Mouse (Mus musculus) liver, embryonic 13.5 days (tissue): ENCODE measurements around the gene Cfap299. TPM values are rescaled to one million over a fixed set of nuclear protein-coding genes. Genes with fewer than 3 reads are reported as not detected.
"Not testable (repeated sequence)": the region's sequence is repeated elsewhere in the genome, so short reads cannot be mapped to it uniquely, and the experiment has no call there.

Source experiments
- ATAC-seq: fragments of 200-750 bp; cut with Nextera tagmentation; 2 replicates; pipeline ENCODE4 v1.8.0; 2017; ENCODE audit warnings: low read depth, mild to moderate bottlenecking, moderate number of reproducible peaks, moderate library complexity
- DNase-seq: peaks from one replicate; pipeline ENCODE4 v3.0.0; 2022
- H3K27ac ChIP-seq: fragments of 300-500 bp; sonication (generic); 2 replicates; pipeline ENCODE4 v1.5.1; 2015; ENCODE audit warnings: moderate library complexity, mild to moderate bottlenecking, inconsistent platforms
- H3K27me3 ChIP-seq: fragments of 300-500 bp; sonication (generic); 2 replicates; pipeline ENCODE4 v1.6.1; 2015; ENCODE audit warnings: mild to moderate bottlenecking, inconsistent platforms
- H3K36me3 ChIP-seq: fragments of 300-500 bp; sonication (generic); 2 replicates; pipeline ENCODE4 v1.6.1; 2015; ENCODE audit warnings: mild to moderate bottlenecking, inconsistent platforms
- H3K4me1 ChIP-seq: fragments of 300-500 bp; sonication (generic); replicated peaks from 2 replicates; pipeline ENCODE4 v1.6.1; 2015; ENCODE audit warnings: inconsistent platforms
- H3K4me2 ChIP-seq: fragments of 300-500 bp; sonication (generic); 2 replicates; pipeline ENCODE4 v1.6.1; 2015; ENCODE audit warnings: inconsistent platforms, mild to moderate bottlenecking, moderate library complexity
- H3K4me3 ChIP-seq: fragments of 300-500 bp; sonication (generic); replicated peaks from 2 replicates; pipeline ENCODE4 v1.5.1; 2015; ENCODE audit warnings: mild to moderate bottlenecking, inconsistent platforms
- H3K9ac ChIP-seq: fragments of 300-500 bp; sonication (generic); 2 replicates; pipeline ENCODE4 v1.6.1; 2015; ENCODE audit warnings: mild to moderate bottlenecking, inconsistent platforms
- H3K9me3 ChIP-seq: fragments of 300-500 bp; sonication (generic); replicated peaks from 2 replicates; pipeline ENCODE4 v1.6.1; 2016; ENCODE audit warnings: inconsistent platforms
- WGBS: fragments of 180-500 bp; shearing (Covaris S2); methylation state at CpG from one replicate; pipeline ENCODE4 v1.1.7; 2015; ENCODE audit not compliant: insufficient replicate concordance; 5-methylcytosine and 5-hydroxymethylcytosine counted together
- polyA plus RNA-seq: library from polyadenylated mRNA; unstranded; fragments of >200 nt; fragmentation: Nextera tagmentation; extraction: Ambion mirVana; gene quantifications from 2 replicates; pipeline ENCODE4 v1.2.1, GENCODE M21; 2015

Cfap299 gene
- polyA plus RNA-seq, 1 experiment from 2014 or later: 0.20 TPM

- DNase-seq: no peak
- no peak for ATAC-seq
- no peaks in the 10 kb centered on the region for H3K27me3 ChIP-seq
- H3K9me3 ChIP-seq: no peaks in the 10 kb centered on the region
- no peak overlapping the region for H3K4me2 ChIP-seq
- H3K36me3 ChIP-seq: no peaks in the 10 kb centered on the region
- H3K27ac ChIP-seq: no peak overlapping the region
- WGBS: 69% methylated on average over 12 of the region's 12 CpGs
- H3K9ac ChIP-seq: no peak overlapping the region
- H3K4me1 ChIP-seq: no peaks in the 10 kb centered on the region
- H3K4me3 ChIP-seq: no peak overlapping the region
These were observed 245.8 kb downstream of the Cfap299 start for GRCm38 (mm10) chr5:98574711-98575470.

- no peak for ATAC-seq
- H3K9ac ChIP-seq: no peak overlapping the region
- H3K4me1 ChIP-seq: no peaks in the 10 kb centered on the region
- no peak overlapping the region for H3K4me2 ChIP-seq
- no peaks in the 10 kb centered on the region for H3K27me3 ChIP-seq
- H3K4me3 ChIP-seq: no peak overlapping the region
- DNase-seq: no peak
- 66% methylated on average over 4 of the region's 4 CpGs for WGBS
- no peaks in the 10 kb centered on the region for H3K9me3 ChIP-seq
- H3K27ac ChIP-seq: no peak overlapping the region
- H3K36me3 ChIP-seq: no peaks in the 10 kb centered on the region
These were observed 246.3 kb downstream of the Cfap299 start for GRCm38 (mm10) chr5:98575471-98575834.

GRCm38 (mm10) chr5:98576538-98576937, 247.4 kb downstream of the Cfap299 start:
- H3K27ac ChIP-seq, H3K9ac ChIP-seq, DNase-seq, H3K4me1 ChIP-seq, H3K36me3 ChIP-seq, H3K27me3 ChIP-seq, H3K4me2 ChIP-seq, ATAC-seq, H3K9me3 ChIP-seq, H3K4me3 ChIP-seq: not testable (repeated sequence)
- 61% methylated on average over 6 of the region's 6 CpGs for whole genome bisulfite sequencing

GRCm38 (mm10) chr5:98578398-98578797, 249.3 kb downstream of the Cfap299 start:
- Histone ChIP-seq H3K27ac (no peak overlapping the region), H3K27me3 (no peaks in the 10 kb centered on the region), H3K9me3 (no peaks in the 10 kb centered on the region), H3K4me2 (no peak overlapping the region), H3K4me1 (no peaks in the 10 kb centered on the region), H3K4me3 (no peak overlapping the region), H3K36me3 (no peaks in the 10 kb centered on the region), H3K9ac (no peak overlapping the region)
- WGBS: 26% methylated on average over 2 of the region's 2 CpGs
- DNase-seq (no peak), ATAC-seq (no peak)

- ATAC-seq (no peak), DNase-seq (no peak)
- Histone ChIP-seq H3K4me2 (no peak overlapping the region), H3K36me3 (no peaks in the 10 kb centered on the region), H3K9me3 (no peaks in the 10 kb centered on the region), H3K27me3 (no peaks in the 10 kb centered on the region), H3K9ac (no peak overlapping the region), H3K27ac (no peak overlapping the region), H3K4me3 (no peak overlapping the region), H3K4me1 (no peaks in the 10 kb centered on the region)
- WGBS: 54% methylated on average over 5 of the region's 5 CpGs
These were observed 251.7 kb downstream of the Cfap299 start for GRCm38 (mm10) chr5:98580811-98581210.

GRCm38 (mm10) chr5:98582051-98582450, 252.9 kb downstream of the Cfap299 start:
- Histone ChIP-seq H3K36me3 (no peaks in the 10 kb centered on the region), H3K27ac (no peak overlapping the region), H3K4me2 (no peak overlapping the region), H3K27me3 (no peaks in the 10 kb centered on the region), H3K4me3 (no peak overlapping the region), H3K9ac (no peak overlapping the region), H3K9me3 (no peaks in the 10 kb centered on the region), H3K4me1 (no peaks in the 10 kb centered on the region)
- ATAC-seq (no peak), DNase-seq (no peak)
- WGBS: 66% methylated on average over 3 of the region's 3 CpGs

GRCm38 (mm10) chr5:98585915-98586314, 256.8 kb downstream of the Cfap299 start:
- H3K4me2 ChIP-seq: no peak overlapping the region
- H3K4me1 ChIP-seq: no peaks in the 10 kb centered on the region
- H3K9ac ChIP-seq: no peak overlapping the region
- H3K4me3 ChIP-seq: no peak overlapping the region
- H3K27ac ChIP-seq: no peak overlapping the region
- H3K9me3 ChIP-seq: no peaks in the 10 kb centered on the region
- DNase-seq: no peak
- no peaks in the 10 kb centered on the region for H3K36me3 ChIP-seq
- H3K27me3 ChIP-seq: no peaks in the 10 kb centered on the region
- ATAC-seq: no peak

- no peaks in the 10 kb centered on the region for H3K36me3 ChIP-seq
- no peaks in the 10 kb centered on the region for H3K27me3 ChIP-seq
- no peak for ATAC-seq
- no peak overlapping the region for H3K27ac ChIP-seq
- WGBS: 76% methylated on average over 5 of the region's 5 CpGs
- no peak for DNase-seq
- no peaks in the 10 kb centered on the region for H3K4me1 ChIP-seq
- no peak overlapping the region for H3K4me3 ChIP-seq
- no peak overlapping the region for H3K9ac ChIP-seq
- no peaks in the 10 kb centered on the region for H3K9me3 ChIP-seq
- H3K4me2 ChIP-seq: no peak overlapping the region
These were observed 284.4 kb downstream of the Cfap299 start for GRCm38 (mm10) chr5:98613511-98613910.

GRCm38 (mm10) chr5:98616902-98617301, 287.8 kb downstream of the Cfap299 start:
- Histone ChIP-seq H3K9ac (no peak overlapping the region), H3K9me3 (no peaks in the 10 kb centered on the region), H3K27ac (no peak overlapping the region), H3K36me3 (no peaks in the 10 kb centered on the region), H3K4me3 (no peak overlapping the region), H3K27me3 (no peaks in the 10 kb centered on the region), H3K4me2 (no peak overlapping the region), H3K4me1 (no peaks in the 10 kb centered on the region)
- 70% methylated on average over 3 of the region's 3 CpGs for WGBS
- ATAC-seq: no peak
- DNase-seq: no peak

- no peak overlapping the region for H3K9ac ChIP-seq
- ATAC-seq (no peak), DNase-seq (no peak)
- H3K9me3 ChIP-seq: no peaks in the 10 kb centered on the region
- H3K36me3 ChIP-seq: no peaks in the 10 kb centered on the region
- H3K4me2 ChIP-seq: no peak overlapping the region
- WGBS: 70% methylated on average over 4 of the region's 4 CpGs
- H3K27me3 ChIP-seq: no peaks in the 10 kb centered on the region
- H3K4me1 ChIP-seq: no peaks in the 10 kb centered on the region
- no peak overlapping the region for H3K4me3 ChIP-seq
- H3K27ac ChIP-seq: no peak overlapping the region
These were observed 288.3 kb downstream of the Cfap299 start for GRCm38 (mm10) chr5:98617416-98617815.

GRCm38 (mm10) chr5:98650345-98650744, 321.2 kb downstream of the Cfap299 start:
- no peak for ATAC-seq
- no peak overlapping the region for H3K27ac ChIP-seq
- H3K27me3 ChIP-seq: no peaks in the 10 kb centered on the region
- H3K9ac ChIP-seq: no peak overlapping the region
- H3K4me3 ChIP-seq: no peak overlapping the region
- H3K36me3 ChIP-seq: no peaks in the 10 kb centered on the region
- no peaks in the 10 kb centered on the region for H3K4me1 ChIP-seq
- no peak for DNase-seq
- no peaks in the 10 kb centered on the region for H3K9me3 ChIP-seq
- H3K4me2 ChIP-seq: no peak overlapping the region

- ATAC-seq: no peak
These were observed 321.9 kb downstream of the Cfap299 start for GRCm38 (mm10) chr5:98651049-98651448.

More at GRCm38 (mm10) chr5:98651049-98651448, 321.9 kb downstream of the Cfap299 start:
- no peak overlapping the region for H3K4me2 ChIP-seq
- no peak overlapping the region for H3K4me3 ChIP-seq
- no peaks in the 10 kb centered on the region for H3K36me3 ChIP-seq
- no peak overlapping the region for H3K9ac ChIP-seq
- no peaks in the 10 kb centered on the region for H3K27me3 ChIP-seq
- no peak overlapping the region for H3K27ac ChIP-seq
- no peaks in the 10 kb centered on the region for H3K9me3 ChIP-seq
- no peaks in the 10 kb centered on the region for H3K4me1 ChIP-seq
- DNase-seq: no peak
- WGBS: 58% methylated on average over 5 of the region's 5 CpGs
